Mouse (Mus musculus) cortical plate, adult 2 months (tissue): Measurements from ENCODE around the gene Gm21812. TPM values are rescaled to one million over a fixed set of nuclear protein-coding genes. Genes with fewer than 3 reads are reported as not detected.
"Not testable (repeated sequence)": the region's sequence is repeated elsewhere in the genome, so short reads cannot be mapped to it uniquely, and the experiment has no call there.

ENCODE experiments used
- H3K27ac ChIP-seq: fragments of 200-500 bp; 2 replicates; pipeline ENCODE4 v1.5.1; 2012; ENCODE audit warnings: low read length, control low read depth, inconsistent platforms; ENCODE audit not compliant: insufficient read depth
- H3K4me1 ChIP-seq: fragments of 200-500 bp; 2 replicates; pipeline ENCODE4 v1.6.1; 2011; ENCODE audit warnings: low read length; ENCODE audit not compliant: control insufficient read depth, insufficient read depth
- H3K4me3 ChIP-seq: fragments of 200-500 bp; 2 replicates; pipeline ENCODE4 v1.5.1; 2011; ENCODE audit warnings: mild to moderate bottlenecking, low read length, control low read depth; ENCODE audit not compliant: insufficient read depth
- polyA plus RNA-seq: library from polyadenylated mRNA; depleted of rRNA; stranded (reverse); fragments of >200 nt; gene quantifications from 2 replicates; pipeline ENCODE4 v1.2.3, GENCODE M21; 2012; rRNA removed

The Gm21812 gene
- polyA plus RNA-seq = not detected in 2 replicates

- not testable (repeated sequence) for H3K4me3 ChIP-seq, H3K4me1 ChIP-seq, H3K27ac ChIP-seq
Measured at GRCm38 (mm10) chrY:9347084-9347483, at the start of gene Gm21812. Gene Gm21812, minus strand, starts transcription at chrY:9347184.

Other genes with a start within 250 kb of the Gm21812 start
- gene Gm21292, start 213.3 kb downstream of the Gm21812 start, polyA plus RNA-seq = not detected in 2 replicates
- not detected in 2 replicates for gene Gm21721, start 145.0 kb downstream of the Gm21812 start, polyA plus RNA-seq
- not detected in 2 replicates for gene Gm21874, start 69.0 kb upstream of the Gm21812 start, polyA plus RNA-seq